Mouse (Mus musculus) kidney, embryonic 15.5 days (tissue): ENCODE results near the gene Pfpl. TPM values are rescaled to one million over a fixed set of nuclear protein-coding genes. Genes with fewer than 3 reads are reported as not detected.

ENCODE experiments used
- ATAC-seq: fragments of 200-750 bp; cut with Nextera tagmentation; replicated peaks from 2 replicates; pipeline ENCODE4 v1.8.0; 2017; ENCODE audit warnings: moderate TSS enrichment; ENCODE audit not compliant: low FRiP score
- H3K27ac ChIP-seq: fragments of 300-500 bp; sonication (generic); 2 replicates; pipeline ENCODE4 v1.5.1; 2015; ENCODE audit warnings: mild to moderate bottlenecking, inconsistent platforms
- H3K27me3 ChIP-seq: fragments of 300-500 bp; sonication (generic); 2 replicates; pipeline ENCODE4 v1.6.1; 2015; ENCODE audit warnings: inconsistent platforms
- H3K36me3 ChIP-seq: fragments of 300-500 bp; sonication (generic); 2 replicates; pipeline ENCODE4 v1.6.1; 2015; ENCODE audit warnings: inconsistent platforms
- H3K4me1 ChIP-seq: fragments of 300-500 bp; sonication (generic); 2 replicates; pipeline ENCODE4 v1.6.1; 2015; ENCODE audit warnings: inconsistent platforms
- H3K4me2 ChIP-seq: fragments of 300-500 bp; sonication (generic); 2 replicates; pipeline ENCODE4 v1.6.1; 2015; ENCODE audit warnings: moderate library complexity, mild to moderate bottlenecking, inconsistent platforms
- H3K4me3 ChIP-seq: fragments of 300-500 bp; sonication (generic); replicated peaks from 2 replicates; pipeline ENCODE4 v1.5.1; 2015; ENCODE audit warnings: mild to moderate bottlenecking, inconsistent platforms
- H3K9ac ChIP-seq: fragments of 300-500 bp; sonication (generic); 2 replicates; pipeline ENCODE4 v1.6.1; 2015; ENCODE audit warnings: mild to moderate bottlenecking, inconsistent platforms
- H3K9me3 ChIP-seq: fragments of 300-500 bp; sonication (generic); replicated peaks from 2 replicates; pipeline ENCODE4 v1.6.1; 2016; ENCODE audit warnings: inconsistent platforms
- WGBS: fragments of 180-500 bp; shearing (Covaris S2); methylation state at CpG from one replicate; pipeline ENCODE4 v1.1.7; 2015; ENCODE audit warnings: mixed read lengths; 5-methylcytosine and 5-hydroxymethylcytosine counted together
- polyA plus RNA-seq: library from polyadenylated mRNA; unstranded; fragments of >200 nt; fragmentation: Nextera tagmentation; extraction: Ambion mirVana; gene quantifications from 2 replicates; pipeline ENCODE4 v1.2.1, GENCODE M21; 2015

The Pfpl gene
- polyA plus RNA-seq, 1 experiment from 2014 or later = not detected

GRCm38 (mm10) chr19:12465530-12466144 is 37.9 kb downstream of the Pfpl start:
- 93% methylated on average over 10 of the region's 10 CpGs for WGBS
- H3K4me3 ChIP-seq = no peak overlapping the region
- no peak overlapping the region for H3K27ac ChIP-seq

GRCm38 (mm10) chr19:12466204-12466603 is 38.5 kb downstream of the Pfpl start:
- Histone ChIP-seq H3K4me3 (no peak overlapping the region), H3K27ac (no peak overlapping the region), H3K27me3 (no peaks in the 10 kb centered on the region), H3K9ac (no peak overlapping the region), H3K36me3 (0 out of 2 replicates have a peak, but pooled peaks cover 7% of the 10 kb centered on the region), H3K4me2 (no peak overlapping the region), H3K9me3 (no peaks in the 10 kb centered on the region), H3K4me1 (peaks cover 2% of the 10 kb centered on the region; the same call in 1 of the 2 replicates)
- 28% methylated on average over 7 of the region's 7 CpGs for WGBS
- peak; percentile 66 for ATAC-seq

More at GRCm38 (mm10) chr19:12465530-12466144, 37.9 kb downstream of the Pfpl start:
- Histone ChIP-seq H3K27me3 (no peaks in the 10 kb centered on the region), H3K9ac (no peak overlapping the region), H3K4me2 (no peak overlapping the region), H3K4me1 (peaks cover 2% of the 10 kb centered on the region; the same call in 1 of the 2 replicates), H3K9me3 (no peaks in the 10 kb centered on the region), H3K36me3 (0 out of 2 replicates have a peak, but pooled peaks cover 7% of the 10 kb centered on the region)
- ATAC-seq = no peak

GRCm38 (mm10) chr19:12467436-12467835 is 39.7 kb downstream of the Pfpl start:
- no peak overlapping the region for H3K4me3 ChIP-seq
- no peak for ATAC-seq
- 89% methylated on average over 5 of the region's 5 CpGs for WGBS
- peaks cover 2% of the 10 kb centered on the region; the same call in 1 of the 2 replicates for H3K4me1 ChIP-seq
- H3K9me3 ChIP-seq = no peaks in the 10 kb centered on the region
- no peaks in the 10 kb centered on the region for H3K27me3 ChIP-seq
- no peak overlapping the region for H3K9ac ChIP-seq
- no peak overlapping the region for H3K27ac ChIP-seq
- H3K36me3 ChIP-seq = peaks cover 8% of the 10 kb centered on the region; the same call in 1 of the 2 replicates
- H3K4me2 ChIP-seq = no peak overlapping the region

- Histone ChIP-seq H3K9ac (no peak overlapping the region), H3K9me3 (no peaks in the 10 kb centered on the region), H3K27me3 (no peaks in the 10 kb centered on the region), H3K27ac (no peak overlapping the region), H3K4me2 (no peak overlapping the region), H3K4me1 (peaks cover 18% of the 10 kb centered on the region), H3K36me3 (peaks cover 17% of the 10 kb centered on the region; the same call in 1 of the 2 replicates), H3K4me3 (no peak overlapping the region)
- no peak for ATAC-seq
- WGBS = 61% methylated on average over 3 of the region's 3 CpGs
Observed at GRCm38 (mm10) chr19:12471866-12472265, 44.2 kb downstream of the Pfpl start.

GRCm38 (mm10) chr19:12472381-12472976 is 44.8 kb downstream of the Pfpl start:
- Histone ChIP-seq H3K4me2 (no peak overlapping the region), H3K9me3 (no peaks in the 10 kb centered on the region), H3K4me3 (no peak overlapping the region), H3K36me3 (peaks cover 17% of the 10 kb centered on the region; the same call in 1 of the 2 replicates), H3K9ac (no peak overlapping the region), H3K27ac (no peak overlapping the region), H3K4me1 (peaks cover 21% of the 10 kb centered on the region), H3K27me3 (no peaks in the 10 kb centered on the region)
- WGBS = 75% methylated on average over 5 of the region's 5 CpGs
- ATAC-seq = no peak

- no peak for ATAC-seq
- H3K27ac ChIP-seq = 0 out of 2 replicates have a peak overlapping the region, but pooled peaks have one; percentile 32
Observed at GRCm38 (mm10) chr19:12473201-12473641, 45.5 kb downstream of the Pfpl start.

GRCm38 (mm10) chr19:12473951-12474350 is 46.2 kb downstream of the Pfpl start:
- no peak for ATAC-seq
- Histone ChIP-seq H3K9me3 (no peaks in the 10 kb centered on the region), H3K4me3 (no peak overlapping the region), H3K36me3 (peaks cover 23% of the 10 kb centered on the region; the same call in 1 of the 2 replicates), H3K27me3 (no peaks in the 10 kb centered on the region), H3K27ac (0 out of 2 replicates have a peak overlapping the region, but pooled peaks have one; percentile 32), H3K9ac (no peak overlapping the region), H3K4me1 (peaks cover 21% of the 10 kb centered on the region), H3K4me2 (no peak overlapping the region)
- 94% methylated on average over 4 of the region's 4 CpGs for WGBS

More at GRCm38 (mm10) chr19:12473201-12473641, 45.5 kb downstream of the Pfpl start:
- 69% methylated on average over 4 of the region's 4 CpGs for WGBS
- Histone ChIP-seq H3K27me3 (no peaks in the 10 kb centered on the region), H3K4me2 (no peak overlapping the region), H3K4me3 (no peak overlapping the region), H3K4me1 (peaks cover 21% of the 10 kb centered on the region), H3K9ac (no peak overlapping the region), H3K36me3 (peaks cover 20% of the 10 kb centered on the region; the same call in 1 of the 2 replicates), H3K9me3 (no peaks in the 10 kb centered on the region)

- H3K4me3 ChIP-seq = no peak overlapping the region
- peaks cover 24% of the 10 kb centered on the region for H3K36me3 ChIP-seq
- ATAC-seq = peak; percentile 90
- no peaks in the 10 kb centered on the region for H3K27me3 ChIP-seq
- WGBS = 55% methylated on average over 15 of the region's 15 CpGs
- H3K4me2 ChIP-seq = 0 out of 2 replicates have a peak overlapping the region, but pooled peaks have one; percentile 14
- peaks cover 21% of the 10 kb centered on the region for H3K4me1 ChIP-seq
- H3K27ac ChIP-seq = peak overlapping the region; percentile 75
- H3K9me3 ChIP-seq = no peaks in the 10 kb centered on the region
- H3K9ac ChIP-seq = no peak overlapping the region
Observed at GRCm38 (mm10) chr19:12475380-12476250, 47.9 kb downstream of the Pfpl start.

- no peak overlapping the region for H3K4me2 ChIP-seq
- peaks cover 21% of the 10 kb centered on the region for H3K4me1 ChIP-seq
- ATAC-seq = no peak; the same call in 1 of the 2 replicates
Observed at GRCm38 (mm10) chr19:12476721-12477270, 49.1 kb downstream of the Pfpl start.

GRCm38 (mm10) chr19:12478369-12478768 is 50.7 kb downstream of the Pfpl start:
- no peaks in the 10 kb centered on the region for H3K27me3 ChIP-seq
- ATAC-seq = no peak
- peaks cover 41% of the 10 kb centered on the region for H3K36me3 ChIP-seq
- H3K9ac ChIP-seq = no peak overlapping the region
- 74% methylated on average over 6 of the region's 6 CpGs for WGBS
- no peaks in the 10 kb centered on the region for H3K9me3 ChIP-seq
- no peak overlapping the region for H3K27ac ChIP-seq
- peaks cover 21% of the 10 kb centered on the region for H3K4me1 ChIP-seq
- no peak overlapping the region for H3K4me2 ChIP-seq
- no peak overlapping the region for H3K4me3 ChIP-seq

More at GRCm38 (mm10) chr19:12476721-12477270, 49.1 kb downstream of the Pfpl start:
- Histone ChIP-seq H3K36me3 (peaks cover 34% of the 10 kb centered on the region), H3K27me3 (no peaks in the 10 kb centered on the region), H3K4me3 (no peak overlapping the region), H3K27ac (peak overlapping the region; percentile 41; the same call in 1 of the 2 replicates), H3K9me3 (no peaks in the 10 kb centered on the region), H3K9ac (no peak overlapping the region)
- 23% methylated on average over 5 of the region's 5 CpGs for WGBS
